Mouse (Mus musculus) forebrain, embryonic 16.5 days (tissue): ENCODE results near the gene Olfr368. TPM values are rescaled to one million over a fixed set of nuclear protein-coding genes. Genes with fewer than 3 reads are reported as not detected.
A peak's percentile ranks its signal among the peaks of the same experiment; 100 is the strongest.

Experiments used
- ATAC-seq: fragments of 200-750 bp; cut with Nextera tagmentation; 2 replicates; pipeline ENCODE4 v1.8.0; 2017; ENCODE audit warnings: mild to moderate bottlenecking, moderate library complexity
- H3K27ac ChIP-seq: fragments of 300-500 bp; sonication (generic); 2 replicates; pipeline ENCODE4 v1.5.1; 2014; ENCODE audit warnings: low read length, control low read depth
- H3K27me3 ChIP-seq: fragments of 300-500 bp; sonication (generic); replicated peaks from 2 replicates; pipeline ENCODE4 v1.6.1; 2014; ENCODE audit warnings: low read length; ENCODE audit not compliant: control insufficient read depth, insufficient read depth
- H3K36me3 ChIP-seq: fragments of 300-500 bp; sonication (generic); 2 replicates; pipeline ENCODE4 v1.6.1; 2014; ENCODE audit not compliant: control insufficient read depth, insufficient read depth
- H3K4me1 ChIP-seq: fragments of 300-500 bp; sonication (generic); replicated peaks from 2 replicates; pipeline ENCODE4 v1.6.1; 2014; ENCODE audit warnings: low read length; ENCODE audit not compliant: control insufficient read depth, insufficient read depth
- H3K4me2 ChIP-seq: fragments of 300-500 bp; sonication (generic); 2 replicates; pipeline ENCODE4 v1.6.1; 2014; ENCODE audit warnings: mild to moderate bottlenecking, low read length, control low read depth
- H3K4me3 ChIP-seq: fragments of 300-500 bp; sonication (generic); replicated peaks from 2 replicates; pipeline ENCODE4 v1.5.1; 2014; ENCODE audit warnings: mild to moderate bottlenecking, low read length, control low read depth
- H3K9ac ChIP-seq: fragments of 300-500 bp; sonication (generic); replicated peaks from 2 replicates; pipeline ENCODE4 v1.6.1; 2014; ENCODE audit warnings: low read depth, low read length, control low read depth
- H3K9me3 ChIP-seq: fragments of 300-500 bp; sonication (generic); 2 replicates; pipeline ENCODE4 v1.6.1; 2016; ENCODE audit warnings: low read length; ENCODE audit not compliant: control insufficient read depth
- WGBS: fragments of 180-500 bp; shearing (Covaris S2); extraction: QIAGEN DNeasy Blood & Tissue Kit; methylation state at CpG from one replicate; pipeline ENCODE4 v1.1.7; 2014; 5-methylcytosine and 5-hydroxymethylcytosine counted together
- polyA plus RNA-seq: library from polyadenylated mRNA; unstranded; fragments of >200 nt; fragmentation: Nextera tagmentation; extraction: Ambion mirVana; gene quantifications from 2 replicates; pipeline ENCODE4 v1.2.1, GENCODE M21; 2015

The Olfr368 gene
- polyA plus RNA-seq, 1 experiment from 2014 or later: not detected

- Histone ChIP-seq H3K27ac (no peak overlapping the region), H3K27me3 (no peaks in the 10 kb centered on the region), H3K4me1 (no peaks in the 10 kb centered on the region), H3K9me3 (no peaks in the 10 kb centered on the region), H3K9ac (no peak overlapping the region), H3K4me2 (no peak overlapping the region), H3K36me3 (peaks cover 26% of the 10 kb centered on the region), H3K4me3 (no peak overlapping the region)
- 60% methylated on average over 2 of the region's 2 CpGs for WGBS
- peak; percentile 57; the same call in 1 of the 2 replicates for ATAC-seq
Measured at GRCm38 (mm10) chr2:37380189-37380588, 53.9 kb downstream of the Olfr368 start.

Other genes with a start within 250 kb of the Olfr368 start
- not detected in 2 replicates for gene Olfr361, start 237.2 kb upstream of the Olfr368 start, polyA plus RNA-seq
- not detected in 2 replicates for gene Olfr362, start 208.6 kb upstream of the Olfr368 start, polyA plus RNA-seq
- gene Olfr364-ps1, start 187.2 kb upstream of the Olfr368 start, polyA plus RNA-seq: not detected in 2 replicates
- not detected in 2 replicates for gene Olfr365, start 138.3 kb upstream of the Olfr368 start, polyA plus RNA-seq
- gene Olfr366, start 114.9 kb upstream of the Olfr368 start, polyA plus RNA-seq: not detected in 2 replicates
- gene Pdcl, start 32.8 kb downstream of the Olfr368 start, polyA plus RNA-seq: 66.4 and 88.3 TPM in 2 replicates
- 23.6 and 28.1 TPM in 2 replicates for gene Rc3h2, start 96.4 kb downstream of the Olfr368 start, polyA plus RNA-seq
- gene Zbtb26, start 116.6 kb downstream of the Olfr368 start, polyA plus RNA-seq: 8.9 and 9.2 TPM in 2 replicates
- 24.2 and 25.1 TPM in 2 replicates for gene Zbtb6, start 116.7 kb downstream of the Olfr368 start, polyA plus RNA-seq
- 63.2 and 65.3 TPM in 2 replicates for gene Rabgap1, start 116.8 kb downstream of the Olfr368 start, polyA plus RNA-seq
- 28.9 and 31.1 TPM in 2 replicates for gene Gpr21, start 189.8 kb downstream of the Olfr368 start, polyA plus RNA-seq